Mouse (Mus musculus) thymus, postnatal 4 days (tissue): ENCODE measurements at regions not wholly inside any gene's neighbourhood (a gene's known extent, or its start where the extent isn't known, plus 50 kb on each side); places are given as distances from the start of the nearest gene placed in this dataset.

Experiments
- DNase-seq: peaks from one replicate; pipeline ENCODE4 v3.0.0; 2021

DNA sequence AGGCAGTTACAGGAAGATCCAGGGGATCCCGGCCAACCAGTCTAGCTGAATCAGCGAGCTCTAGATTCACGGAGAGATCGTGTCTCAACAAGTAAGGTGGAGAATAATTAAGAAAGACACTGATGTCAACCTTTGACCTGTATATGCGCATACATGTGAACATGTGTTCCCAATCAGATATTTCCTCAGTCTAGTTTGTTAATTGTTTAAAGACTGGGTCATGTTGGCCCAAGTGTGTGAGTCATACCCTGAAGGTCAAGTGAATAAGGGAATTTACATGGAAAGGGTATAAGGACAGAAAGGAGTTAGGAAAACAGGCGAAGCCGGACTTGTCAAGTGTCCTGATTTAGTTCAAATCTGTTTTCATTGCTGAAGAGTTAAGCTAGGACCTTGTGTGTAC is 76.4 kb upstream of the Mmadhc start:
- no peak for DNase-seq

DNA sequence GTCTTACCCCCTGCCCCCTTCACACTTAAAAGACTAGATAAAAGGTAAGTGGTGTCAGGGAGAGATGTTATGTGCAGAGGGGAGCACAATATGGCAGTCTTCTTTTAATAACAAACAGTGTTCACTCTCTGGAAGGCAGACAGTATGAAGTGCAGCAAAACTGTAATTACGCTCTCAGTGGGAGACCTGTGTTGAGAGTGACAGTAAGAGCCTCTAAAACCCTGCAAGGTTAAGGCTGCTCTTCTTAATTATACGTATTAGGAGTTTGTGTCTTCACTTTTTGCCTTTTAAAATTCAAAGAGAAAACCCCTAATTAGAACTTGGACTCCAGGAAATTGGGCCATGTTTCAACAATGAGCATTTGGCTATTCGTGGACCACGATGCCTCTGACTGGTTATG is 72.2 kb upstream of the Mmadhc start:
- no peak for DNase-seq

- no peak for DNase-seq
Measured at GRCm38 (mm10) chr2:50368351-50368750, 71.8 kb upstream of the Mmadhc start.

GRCm38 (mm10) chr2:50365221-50365620 is 68.6 kb upstream of the Mmadhc start:
- no peak for DNase-seq

- no peak for DNase-seq
Measured at GRCm38 (mm10) chr2:50356089-50356488, 59.5 kb upstream of the Mmadhc start.

GRCm38 (mm10) chr2:50347486-50348265 is 51.1 kb upstream of the Mmadhc start:
- DNase-seq = no peak
